ENCODE assay signal across 10 mouse cellular contexts in the genomic region with DNA sequence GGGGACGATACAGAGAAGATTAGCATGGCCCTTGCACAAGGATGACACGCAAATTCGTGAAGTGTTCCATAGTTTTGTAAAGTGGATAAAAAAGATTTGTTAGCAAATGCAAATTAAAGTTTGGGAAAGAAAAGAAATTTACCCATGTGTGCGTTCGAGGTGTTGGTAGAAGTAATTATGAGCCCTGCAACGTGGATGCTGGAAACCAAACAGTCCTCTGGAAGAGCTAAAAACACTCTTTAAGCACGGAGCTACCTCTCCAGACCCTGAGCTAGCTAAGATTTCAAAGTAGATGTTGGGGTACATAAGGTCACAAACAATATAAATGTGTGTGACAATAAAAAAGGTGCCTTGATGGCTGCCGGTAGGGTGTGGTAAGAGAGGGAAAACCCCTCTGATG. TPM values are rescaled to one million over a fixed set of nuclear protein-coding genes. Genes with fewer than 3 reads are reported as not detected.
DNase-seq lines count a peak whose midpoint lies in the region; ATAC-seq and TF ChIP-seq lines count a peak whose summit lies in the region.
"Had no signal": no experiment of that assay in that cellular context is flagged by ENCODE, and none has a peak within 500 bp of the region (broad histone marks: within the 10 kb centered on the region; RNA-seq: fewer than 3 reads in every experiment).

No protein-coding gene starts in this region.

- peak overlapping the region; percentile 97 for H3K9ac ChIP-seq in heart, embryonic 16.5 days (ENCODE audit: low read length)
- 0 out of 2 replicates have a peak overlapping the region, but pooled peaks have one; percentile 79 for H3K9ac ChIP-seq in hindbrain, embryonic 12.5 days
- H3K9ac ChIP-seq in midbrain, embryonic 11.5 days (ENCODE audit: low read length): no peak overlapping the region

- no peaks in the 10 kb centered on the region for H3K27me3 ChIP-seq in heart, embryonic 16.5 days (ENCODE audit: control insufficient read depth, insufficient read depth, low read length)
- no peaks in the 10 kb centered on the region for H3K27me3 ChIP-seq in G1E (ENCODE audit: insufficient read depth, low read length)
- H3K27me3 ChIP-seq in hindbrain, embryonic 12.5 days: no peaks in the 10 kb centered on the region
- H3K27me3 ChIP-seq in midbrain, embryonic 11.5 days (ENCODE audit: control insufficient read depth, insufficient read depth, low read length): no peaks in the 10 kb centered on the region
- H3K27me3 ChIP-seq: Patski had no signal

- no peak for ATAC-seq in heart, embryonic 16.5 days (replicated peaks; ENCODE audit: extremely low read depth, insufficient read depth, low FRiP score)
- ATAC-seq in G1E (ENCODE audit: extremely low read depth, insufficient number of reproducible peaks, low FRiP score, poor library complexity, severe bottlenecking): no peak
- ATAC-seq in hindbrain, embryonic 12.5 days (ENCODE audit: low FRiP score): no peak
- no peak for ATAC-seq in midbrain, embryonic 11.5 days (ENCODE audit: low FRiP score)
- ATAC-seq: Patski had no signal

- peaks cover 4% of the 10 kb centered on the region; the same call in 1 of the 2 replicates for H3K36me3 ChIP-seq in heart, embryonic 16.5 days (ENCODE audit: control insufficient read depth, insufficient read depth)
- H3K36me3 ChIP-seq in G1E (replicated peaks): peaks cover 52% of the 10 kb centered on the region
- H3K36me3 ChIP-seq in hindbrain, embryonic 12.5 days: peaks cover 18% of the 10 kb centered on the region
- peaks cover 8% of the 10 kb centered on the region; the same call in 1 of the 2 replicates for H3K36me3 ChIP-seq in midbrain, embryonic 11.5 days (ENCODE audit: control insufficient read depth, insufficient read depth, low read length)

- H3K4me1 ChIP-seq in heart, embryonic 16.5 days (ENCODE audit: control insufficient read depth, insufficient read depth, low read length): peaks cover 46% of the 10 kb centered on the region
- peaks cover 67% of the 10 kb centered on the region for H3K4me1 ChIP-seq in G1E (ENCODE audit: insufficient read depth, low read depth, low read length)
- peaks cover 46% of the 10 kb centered on the region for H3K4me1 ChIP-seq in hindbrain, embryonic 12.5 days
- H3K4me1 ChIP-seq in midbrain, embryonic 11.5 days (ENCODE audit: control insufficient read depth, insufficient read depth, low read length): peaks cover 22% of the 10 kb centered on the region

- H3K9me3 ChIP-seq in heart, embryonic 16.5 days (replicated peaks; ENCODE audit: control insufficient read depth, low read length): no peaks in the 10 kb centered on the region
- H3K9me3 ChIP-seq in G1E (replicated peaks): no peaks in the 10 kb centered on the region
- no peaks in the 10 kb centered on the region for H3K9me3 ChIP-seq in hindbrain, embryonic 12.5 days (replicated peaks)
- H3K9me3 ChIP-seq in midbrain, embryonic 11.5 days (ENCODE audit: control insufficient read depth, low read length): no peaks in the 10 kb centered on the region

- no peak for DNase-seq in heart, adult 9 months (ENCODE audit: low spot score in 2 of 2)
- no peak for DNase-seq in G1E (ENCODE audit: low spot score)
- DNase-seq in midbrain, embryonic 11.5 days (ENCODE audit: low spot score, missing footprints): no peak
- DNase-seq in adrenal gland, postnatal 36 days: no peak
- no peak for DNase-seq in ovary, adult 18-20 months (ENCODE audit: low spot score)
- DNase-seq in cerebellum, adult 9-11 months: no peak
- DNase-seq: cerebellum, postnatal 25 days had no signal

- 67% methylated on average over 8 of the region's 8 CpGs for WGBS in heart, embryonic 16.5 days
- 89% methylated on average over 8 of the region's 8 CpGs for WGBS in hindbrain, embryonic 12.5 days
- 85% methylated on average over 8 of the region's 8 CpGs for WGBS in midbrain, embryonic 11.5 days

- peak overlapping the region; percentile 96 for H3K4me3 ChIP-seq in heart, embryonic 16.5 days (ENCODE audit: low read length)
- peak overlapping the region; percentile 92 for H3K4me3 ChIP-seq in G1E (ENCODE audit: low read depth, low read length)
- peak overlapping the region; percentile 74; the same call in 1 of the 2 replicates for H3K4me3 ChIP-seq in hindbrain, embryonic 12.5 days
- no peak overlapping the region for H3K4me3 ChIP-seq in midbrain, embryonic 11.5 days (ENCODE audit: low read depth, low read length)

- H3K27ac ChIP-seq in heart, embryonic 16.5 days (ENCODE audit: low read length): peak overlapping the region; percentile 92
- H3K27ac ChIP-seq in hindbrain, embryonic 12.5 days: no peak overlapping the region
- no peak overlapping the region for H3K27ac ChIP-seq in midbrain, embryonic 11.5 days (ENCODE audit: low read depth, low read length)

- TF ChIP-seq CTCF in G1E (IDR thresholded peaks at IDR 0.05; ENCODE audit: low read depth, low read length): no peak

- peak overlapping the region; percentile 73 for H3K4me2 ChIP-seq in heart, embryonic 16.5 days (ENCODE audit: low read depth, low read length)
- peak overlapping the region; percentile 65 for H3K4me2 ChIP-seq in hindbrain, embryonic 12.5 days (replicated peaks)
- peak overlapping the region; percentile 68; the same call in 1 of the 2 replicates for H3K4me2 ChIP-seq in midbrain, embryonic 11.5 days

RNA-seq across cellular contexts. Expression of a gene that starts 1.3 kb away (rescaled TPM):
- 175 and 177 TPM in 2 replicates for polyA plus RNA-seq in heart, embryonic 16.5 days (2015; fragmentation: Nextera tagmentation; extraction: Ambion mirVana)
- total RNA-seq in G1E (2014; fragmentation: Nextera tagmentation) (43.0 and 53.6 TPM in 2 replicates), G1E (2017) (135 and 152 TPM in 2 replicates)
- 8.4 and 8.7 TPM in 2 replicates for polyA plus RNA-seq in G1E (2012)
- polyA plus RNA-seq in hindbrain, embryonic 12.5 days (2016; fragmentation: Nextera tagmentation; extraction: Ambion mirVana): 213 and 215 TPM in 2 replicates
- polyA plus RNA-seq in midbrain, embryonic 11.5 days (2014; fragmentation: Nextera tagmentation; extraction: Ambion mirVana): 256 and 258 TPM in 2 replicates
- 10 to 100 TPM; 82.0 to 94.3 TPM for total RNA-seq in adrenal gland, postnatal 36 days (2021)

RNA-seq across cellular contexts. Expression of a gene that starts 5.8 kb away (rescaled TPM):
- 22.3 and 24.1 TPM in 2 replicates for polyA plus RNA-seq in heart, embryonic 16.5 days (2015; fragmentation: Nextera tagmentation; extraction: Ambion mirVana)
- total RNA-seq in G1E (2014; fragmentation: Nextera tagmentation) (41.1 and 41.2 TPM in 2 replicates), G1E (2017) (16.7 and 19.1 TPM in 2 replicates)
- polyA plus RNA-seq in G1E (2012): 31.5 and 35.7 TPM in 2 replicates
- 53.8 and 60.1 TPM in 2 replicates for polyA plus RNA-seq in hindbrain, embryonic 12.5 days (2016; fragmentation: Nextera tagmentation; extraction: Ambion mirVana)
- polyA plus RNA-seq in midbrain, embryonic 11.5 days (2014; fragmentation: Nextera tagmentation; extraction: Ambion mirVana): 19.1 and 22.9 TPM in 2 replicates
- total RNA-seq in adrenal gland, postnatal 36 days (2021): 100 to 1,000 TPM in 1 of 2 experiments, 10 to 100 TPM in 1; 97.8 to 135 TPM

RNA-seq across cellular contexts. Expression of a gene that starts 6.8 kb away (rescaled TPM):
- polyA plus RNA-seq in heart, embryonic 16.5 days (2015; fragmentation: Nextera tagmentation; extraction: Ambion mirVana): 20.5 and 20.6 TPM in 2 replicates
- 3.5 and 4.6 TPM in 2 replicates for total RNA-seq in G1E (2014; fragmentation: Nextera tagmentation)
- 7.8 and 8.3 TPM in 2 replicates for total RNA-seq in G1E (2017)
- polyA plus RNA-seq in G1E (2012): 4.1 and 5.0 TPM in 2 replicates
- polyA plus RNA-seq in hindbrain, embryonic 12.5 days (2016; fragmentation: Nextera tagmentation; extraction: Ambion mirVana): 32.0 and 33.4 TPM in 2 replicates
- 20.7 and 22.0 TPM in 2 replicates for polyA plus RNA-seq in midbrain, embryonic 11.5 days (2014; fragmentation: Nextera tagmentation; extraction: Ambion mirVana)
- total RNA-seq in adrenal gland, postnatal 36 days (2021): 10 to 100 TPM; 17.8 to 21.4 TPM

RNA-seq across cellular contexts. Expression of a gene that starts 27.4 kb away (rescaled TPM):
- polyA plus RNA-seq in heart, embryonic 16.5 days (2015; fragmentation: Nextera tagmentation; extraction: Ambion mirVana): 73.2 and 76.2 TPM in 2 replicates
- 119 and 126 TPM in 2 replicates for total RNA-seq in G1E (2014; fragmentation: Nextera tagmentation)
- 88.4 and 101 TPM in 2 replicates for total RNA-seq in G1E (2017)
- polyA plus RNA-seq in G1E (2012): 255 and 271 TPM in 2 replicates
- 102 and 109 TPM in 2 replicates for polyA plus RNA-seq in hindbrain, embryonic 12.5 days (2016; fragmentation: Nextera tagmentation; extraction: Ambion mirVana)
- polyA plus RNA-seq in midbrain, embryonic 11.5 days (2014; fragmentation: Nextera tagmentation; extraction: Ambion mirVana): 74.3 and 74.7 TPM in 2 replicates
- 100 to 1,000 TPM; 129 to 143 TPM for total RNA-seq in adrenal gland, postnatal 36 days (2021)

RNA-seq across cellular contexts. Expression of a gene that starts 32.8 kb away (rescaled TPM):
- 16.2 and 17.2 TPM in 2 replicates for polyA plus RNA-seq in heart, embryonic 16.5 days (2015; fragmentation: Nextera tagmentation; extraction: Ambion mirVana)
- total RNA-seq in G1E (2014; fragmentation: Nextera tagmentation) (195 and 204 TPM in 2 replicates), G1E (2017) (227 and 232 TPM in 2 replicates)
- polyA plus RNA-seq in G1E (2012): 61.4 and 72.2 TPM in 2 replicates
- 27.2 and 28.2 TPM in 2 replicates for polyA plus RNA-seq in hindbrain, embryonic 12.5 days (2016; fragmentation: Nextera tagmentation; extraction: Ambion mirVana)
- 22.0 and 23.0 TPM in 2 replicates for polyA plus RNA-seq in midbrain, embryonic 11.5 days (2014; fragmentation: Nextera tagmentation; extraction: Ambion mirVana)
- 10 to 100 TPM; 24.1 to 26.2 TPM for total RNA-seq in adrenal gland, postnatal 36 days (2021)

Comparison
In these comparisons a context has a peak if more than half of its experiments do, and no peak if none do; other contexts are left out.
1. RNA of a gene that starts 1.3 kb away (polyA plus RNA-seq): 256 to 258 TPM in midbrain, embryonic 11.5 days, 213 to 215 TPM in hindbrain, embryonic 12.5 days and 175 to 177 TPM in heart, embryonic 16.5 days; 8.4 to 8.7 TPM in G1E; every median in the first group is over 10 times any median in the second.
2. Peak in every context shown above with its lines, with median percentiles within 50 percentile points of each other: H3K4me2 ChIP-seq.